Mouse (Mus musculus) gastrocnemius, adult 2 months (tissue): ENCODE results near the gene Kcnk18. TPM values are rescaled to one million over a fixed set of nuclear protein-coding genes. Genes with fewer than 3 reads are reported as not detected.

ENCODE experiments used
- DNase-seq: peaks from one replicate; pipeline ENCODE4 v3.0.0; 2022
- H3K27ac ChIP-seq: fragments of 200-600 bp; 2 replicates; pipeline ENCODE4 v1.8.1; 2022; ENCODE audit warnings: mild to moderate bottlenecking
- H3K4me3 ChIP-seq: fragments of 200-600 bp; 2 replicates; pipeline ENCODE4 v1.8.1; 2022; ENCODE audit warnings: mild to moderate bottlenecking, moderate library complexity
- CTCF ChIP-seq: fragments of 200-600 bp; IDR thresholded peaks from 2 replicates; pipeline ENCODE4 v1.8.1; 2022; ENCODE audit warnings: antibody characterized with exemption, mild to moderate bottlenecking, moderate library complexity
- intact Hi-C: fragments of 180-260 bp; cut with DNase I; formaldehyde crosslinking; loops from one replicate; pipeline ENCODE4 v1.15.1; 2025
- total RNA-seq, 2 experiments: library from RNA; stranded (reverse); gene quantifications; 2 replicates each; pipeline ENCODE4 v1.2.3; 2021

Kcnk18 gene
- total RNA-seq, 2 experiments from 2014 or later = not detected

GRCm38 (mm10) chr19:59193456-59193855 lies 25.6 kb upstream of the Kcnk18 start:
- no peak for TF ChIP-seq CTCF
- DNase-seq = no peak
- H3K27ac ChIP-seq = no peak overlapping the region
- intact Hi-C loops = loop anchor here (10.0 kb wide), 1 partner anchor 389 kb away; no protein-coding TSS in a partner anchor
- H3K4me3 ChIP-seq = peak overlapping the region; percentile 59

- peak overlapping the region; percentile 59 for H3K4me3 ChIP-seq
- TF ChIP-seq CTCF = no peak
- no peak overlapping the region for H3K27ac ChIP-seq
- DNase-seq = no peak
- intact Hi-C loops = loop anchor here (10.0 kb wide), 1 partner anchor 389 kb away; no protein-coding TSS in a partner anchor
Measured at GRCm38 (mm10) chr19:59193986-59194820, 24.8 kb upstream of the Kcnk18 start.

GRCm38 (mm10) chr19:59195181-59195770 lies 23.7 kb upstream of the Kcnk18 start:
- H3K27ac ChIP-seq = no peak overlapping the region
- intact Hi-C loops = loop anchor here (5.0 to 10.0 kb wide), 2 partner anchors 283 to 390 kb away; no protein-coding TSS in a partner anchor
- no peak overlapping the region for H3K4me3 ChIP-seq
- no peak for TF ChIP-seq CTCF
- DNase-seq = no peak

GRCm38 (mm10) chr19:59196111-59196666 lies 22.8 kb upstream of the Kcnk18 start:
- H3K27ac ChIP-seq = no peak overlapping the region
- peak; percentile 51 for TF ChIP-seq CTCF
- DNase-seq = peak; percentile 33
- intact Hi-C loops = loop anchor here (5.0 to 10.0 kb wide), 2 partner anchors 284 to 391 kb away; no protein-coding TSS in a partner anchor
- H3K4me3 ChIP-seq = no peak overlapping the region

GRCm38 (mm10) chr19:59198161-59198560 lies 20.9 kb upstream of the Kcnk18 start:
- DNase-seq = peak; percentile 57
- TF ChIP-seq CTCF = peak; percentile 83
- no peak overlapping the region for H3K4me3 ChIP-seq
- no peak overlapping the region for H3K27ac ChIP-seq
- intact Hi-C loops = loop anchor here (5.0 to 10.0 kb wide), 2 partner anchors 286 to 393 kb away; no protein-coding TSS in a partner anchor

GRCm38 (mm10) chr19:59208475-59208874 lies 10.5 kb upstream of the Kcnk18 start:
- DNase-seq = peak; percentile 49
- TF ChIP-seq CTCF = peak; percentile 75
- intact Hi-C loops = loop anchor here (1.0 kb wide), 1 partner anchor 297 kb away; no protein-coding TSS in a partner anchor
- H3K4me3 ChIP-seq = no peak overlapping the region
- H3K27ac ChIP-seq = no peak overlapping the region

- TF ChIP-seq CTCF = no peak
- H3K27ac ChIP-seq = no peak overlapping the region
- intact Hi-C loops = loop anchor here (1.0 kb wide), 1 partner anchor 298 kb away; no protein-coding TSS in a partner anchor
- no peak for DNase-seq
- H3K4me3 ChIP-seq = no peak overlapping the region
Measured at GRCm38 (mm10) chr19:59208986-59209385, 10.0 kb upstream of the Kcnk18 start.

GRCm38 (mm10) chr19:59216891-59217290 lies 2.1 kb upstream of the Kcnk18 start:
- DNase-seq = no peak
- TF ChIP-seq CTCF = no peak
- intact Hi-C loops = no loop called here
- no peak overlapping the region for H3K27ac ChIP-seq
- H3K4me3 ChIP-seq = no peak overlapping the region

GRCm38 (mm10) chr19:59221131-59221530 lies 2.1 kb downstream of the Kcnk18 start:
- Histone ChIP-seq H3K27ac (no peak overlapping the region), H3K4me3 (no peak overlapping the region)
- no peak for TF ChIP-seq CTCF
- DNase-seq = no peak
- intact Hi-C loops = no loop called here

GRCm38 (mm10) chr19:59228376-59228775 lies 9.4 kb downstream of the Kcnk18 start:
- no peak for DNase-seq
- intact Hi-C loops = no loop called here
- TF ChIP-seq CTCF = no peak
- Histone ChIP-seq H3K27ac (no peak overlapping the region), H3K4me3 (no peak overlapping the region)

- no peak for TF ChIP-seq CTCF
- no peak overlapping the region for H3K27ac ChIP-seq
- intact Hi-C loops = loop anchor here (10.0 kb wide), 1 partner anchor 152 kb away; no protein-coding TSS in a partner anchor
- DNase-seq = no peak
- H3K4me3 ChIP-seq = no peak overlapping the region
Measured at GRCm38 (mm10) chr19:59232786-59233185, 13.8 kb downstream of the Kcnk18 start.

- no peak overlapping the region for H3K4me3 ChIP-seq
- TF ChIP-seq CTCF = no peak
- H3K27ac ChIP-seq = no peak overlapping the region
- DNase-seq = no peak
- intact Hi-C loops = loop anchor here (10.0 kb wide), 1 partner anchor 150 kb away; no protein-coding TSS in a partner anchor
Measured at GRCm38 (mm10) chr19:59235001-59235400, 16.0 kb downstream of the Kcnk18 start.

GRCm38 (mm10) chr19:59236046-59236445 lies 17.0 kb downstream of the Kcnk18 start:
- TF ChIP-seq CTCF = no peak
- Histone ChIP-seq H3K4me3 (no peak overlapping the region), H3K27ac (no peak overlapping the region)
- DNase-seq = no peak
- intact Hi-C loops = loop anchor here (10.0 kb wide), 1 partner anchor 149 kb away; no protein-coding TSS in a partner anchor
